In genomic region chr14:33939117-33939516, GRCm38 (mm10) we compare ENCODE assay signal across 9 mouse cellular contexts. TPM values are rescaled to one million over a fixed set of nuclear protein-coding genes. Genes with fewer than 3 reads are reported as not detected.
DNase-seq lines count a peak whose midpoint lies in the region; ATAC-seq lines count a peak whose summit lies in the region.
"Had no signal": no experiment of that assay in that cellular context is flagged by ENCODE, and none has a peak within 500 bp of the region (broad histone marks: within the 10 kb centered on the region; RNA-seq: fewer than 3 reads in every experiment).

No protein-coding gene starts in this region.

- ATAC-seq in embryonic facial prominence, embryonic 12.5 days (ENCODE audit: insufficient number of reproducible peaks, insufficient read depth, low FRiP score, low TSS enrichment) = no peak
- no peak for ATAC-seq in heart, embryonic 13.5 days (ENCODE audit: extremely low read depth, insufficient number of reproducible peaks, low FRiP score, low TSS enrichment)
- ATAC-seq in liver, embryonic 11.5 days (replicated peaks; ENCODE audit: low FRiP score) = no peak; the same call in 1 of the 2 replicates
- ATAC-seq in neural tube, embryonic 15.5 days (ENCODE audit: low FRiP score) = peak; percentile 49; the same call in 1 of the 2 replicates

- H3K4me1 ChIP-seq in embryonic facial prominence, embryonic 12.5 days = no peaks in the 10 kb centered on the region
- peaks cover 16% of the 10 kb centered on the region for H3K4me1 ChIP-seq in heart, embryonic 13.5 days
- H3K4me1 ChIP-seq in liver, embryonic 11.5 days (replicated peaks; ENCODE audit: control insufficient read depth, insufficient read depth, low read length) = no peaks in the 10 kb centered on the region; the same call in 1 of the 2 replicates
- peaks cover 5% of the 10 kb centered on the region; the same call in 1 of the 2 replicates for H3K4me1 ChIP-seq in neural tube, embryonic 15.5 days
- H3K4me1 ChIP-seq: megakaryocyte, embryonic 14.5 days had no signal

- H3K4me2 ChIP-seq in embryonic facial prominence, embryonic 12.5 days (replicated peaks) = peak overlapping the region; percentile 21; the same call in 1 of the 2 replicates
- peak overlapping the region; percentile 63 for H3K4me2 ChIP-seq in heart, embryonic 13.5 days
- peak overlapping the region; percentile 13; the same call in 1 of the 2 replicates for H3K4me2 ChIP-seq in liver, embryonic 11.5 days
- peak overlapping the region; percentile 43 for H3K4me2 ChIP-seq in neural tube, embryonic 15.5 days

- peak; percentile 33 to 52 for DNase-seq in urinary bladder, postnatal 36 days (ENCODE audit: low spot score in 2 of 2)
- DNase-seq in urinary bladder, postnatal 4 days (ENCODE audit: low spot score in 2 of 2) = no peak
- peak; percentile 55 for DNase-seq in kidney, postnatal 14 days
- peak; percentile 54 for DNase-seq in liver, embryonic 11.5 days (ENCODE audit: low spot score)
- no peak for DNase-seq in spleen, adult 18-20 months

- H3K9me3 ChIP-seq in embryonic facial prominence, embryonic 12.5 days = no peaks in the 10 kb centered on the region
- H3K9me3 ChIP-seq in heart, embryonic 13.5 days = no peaks in the 10 kb centered on the region
- no peaks in the 10 kb centered on the region for H3K9me3 ChIP-seq in liver, embryonic 11.5 days (ENCODE audit: control insufficient read depth, low read length)
- no peaks in the 10 kb centered on the region for H3K9me3 ChIP-seq in neural tube, embryonic 15.5 days (replicated peaks)
- H3K9me3 ChIP-seq: megakaryocyte, embryonic 14.5 days had no signal

- no peak overlapping the region for H3K9ac ChIP-seq in embryonic facial prominence, embryonic 12.5 days
- H3K9ac ChIP-seq in heart, embryonic 13.5 days = peak overlapping the region; percentile 63; the same call in 1 of the 2 replicates
- H3K9ac ChIP-seq in liver, embryonic 11.5 days (ENCODE audit: low read depth, low read length) = no peak overlapping the region
- no peak overlapping the region for H3K9ac ChIP-seq in neural tube, embryonic 15.5 days (replicated peaks)

- 32% methylated on average over 9 of the region's 9 CpGs for WGBS in embryonic facial prominence, embryonic 12.5 days
- 22% methylated on average over 9 of the region's 9 CpGs for WGBS in heart, embryonic 13.5 days
- WGBS in liver, embryonic 11.5 days = 23% methylated on average over 9 of the region's 9 CpGs
- 23% methylated on average over 9 of the region's 9 CpGs for whole genome bisulfite sequencing in neural tube, embryonic 15.5 days

- no peak overlapping the region for H3K27ac ChIP-seq in embryonic facial prominence, embryonic 12.5 days
- no peak overlapping the region for H3K27ac ChIP-seq in heart, embryonic 13.5 days (replicated peaks)
- no peak overlapping the region for H3K27ac ChIP-seq in liver, embryonic 11.5 days (ENCODE audit: low read depth, low read length)
- no peak overlapping the region for H3K27ac ChIP-seq in neural tube, embryonic 15.5 days (replicated peaks)

- H3K36me3 ChIP-seq in embryonic facial prominence, embryonic 12.5 days = no peaks in the 10 kb centered on the region
- H3K36me3 ChIP-seq in heart, embryonic 13.5 days = no peaks in the 10 kb centered on the region
- no peaks in the 10 kb centered on the region for H3K36me3 ChIP-seq in liver, embryonic 11.5 days (ENCODE audit: control insufficient read depth, insufficient read depth, low read length)
- H3K36me3 ChIP-seq in neural tube, embryonic 15.5 days = no peaks in the 10 kb centered on the region

- H3K27me3 ChIP-seq in embryonic facial prominence, embryonic 12.5 days = 0 out of 2 replicates have a peak, but pooled peaks cover 5% of the 10 kb centered on the region
- H3K27me3 ChIP-seq in heart, embryonic 13.5 days (replicated peaks) = peaks cover 32% of the 10 kb centered on the region
- 0 out of 2 replicates have a peak, but pooled peaks cover 3% of the 10 kb centered on the region for H3K27me3 ChIP-seq in liver, embryonic 11.5 days (replicated peaks; ENCODE audit: control insufficient read depth, insufficient read depth, low read length)
- peaks cover 3% of the 10 kb centered on the region; the same call in 1 of the 2 replicates for H3K27me3 ChIP-seq in neural tube, embryonic 15.5 days (replicated peaks)

- H3K4me3 ChIP-seq in embryonic facial prominence, embryonic 12.5 days = no peak overlapping the region
- H3K4me3 ChIP-seq in heart, embryonic 13.5 days = peak overlapping the region; percentile 35
- H3K4me3 ChIP-seq in liver, embryonic 11.5 days (ENCODE audit: low read depth, low read length) = no peak overlapping the region
- H3K4me3 ChIP-seq in neural tube, embryonic 15.5 days (replicated peaks) = no peak overlapping the region
- H3K4me3 ChIP-seq: megakaryocyte, embryonic 14.5 days had no signal

RNA-seq across cellular contexts. Expression of gene Gdf2, which starts 1.7 kb away (rescaled TPM):
- polyA plus RNA-seq in embryonic facial prominence, embryonic 12.5 days (2016; fragmentation: Nextera tagmentation; extraction: Ambion mirVana) = not detected in 2 replicates
- 0.41 and 0.43 TPM in 2 replicates for polyA plus RNA-seq in heart, embryonic 13.5 days (2015; fragmentation: Nextera tagmentation; extraction: Ambion mirVana)
- 17.4 and 18.4 TPM in 2 replicates for polyA plus RNA-seq in liver, embryonic 11.5 days (2014; fragmentation: Nextera tagmentation; extraction: Ambion mirVana)
- 0.05 and 0.11 TPM in 2 replicates for polyA plus RNA-seq in neural tube, embryonic 15.5 days (2015; fragmentation: Nextera tagmentation; extraction: Ambion mirVana)

RNA-seq across cellular contexts. Expression of gene Rbp3, which starts 14.7 kb away (rescaled TPM):
- polyA plus RNA-seq in embryonic facial prominence, embryonic 12.5 days (2016; fragmentation: Nextera tagmentation; extraction: Ambion mirVana) = 0.05 and 0.09 TPM in 2 replicates
- 0.03 and 0.09 TPM in 2 replicates for polyA plus RNA-seq in heart, embryonic 13.5 days (2015; fragmentation: Nextera tagmentation; extraction: Ambion mirVana)
- 0.12 TPM in 2 replicates for polyA plus RNA-seq in liver, embryonic 11.5 days (2014; fragmentation: Nextera tagmentation; extraction: Ambion mirVana)
- not detected in 2 replicates for polyA plus RNA-seq in neural tube, embryonic 15.5 days (2015; fragmentation: Nextera tagmentation; extraction: Ambion mirVana)

RNA-seq across cellular contexts. Expression of gene Gdf10, which starts 15.7 kb away (rescaled TPM):
- polyA plus RNA-seq in embryonic facial prominence, embryonic 12.5 days (2016; fragmentation: Nextera tagmentation; extraction: Ambion mirVana) = 18.6 and 20.6 TPM in 2 replicates
- polyA plus RNA-seq in heart, embryonic 13.5 days (2015; fragmentation: Nextera tagmentation; extraction: Ambion mirVana) = 2.7 and 5.0 TPM in 2 replicates
- 23.9 and 25.9 TPM in 2 replicates for polyA plus RNA-seq in liver, embryonic 11.5 days (2014; fragmentation: Nextera tagmentation; extraction: Ambion mirVana)
- polyA plus RNA-seq in neural tube, embryonic 15.5 days (2015; fragmentation: Nextera tagmentation; extraction: Ambion mirVana) = 12.8 and 13.9 TPM in 2 replicates

RNA-seq across cellular contexts. Expression of gene Zfp488, which starts 39.4 kb away (rescaled TPM):
- polyA plus RNA-seq in embryonic facial prominence, embryonic 12.5 days (2016; fragmentation: Nextera tagmentation; extraction: Ambion mirVana) = 0.43 and 0.59 TPM in 2 replicates
- polyA plus RNA-seq in heart, embryonic 13.5 days (2015; fragmentation: Nextera tagmentation; extraction: Ambion mirVana) = 0.03 TPM in 2 replicates
- 0.08 TPM in 1 of 2 replicates, not detected in the other for polyA plus RNA-seq in liver, embryonic 11.5 days (2014; fragmentation: Nextera tagmentation; extraction: Ambion mirVana)
- 0.84 and 0.96 TPM in 2 replicates for polyA plus RNA-seq in neural tube, embryonic 15.5 days (2015; fragmentation: Nextera tagmentation; extraction: Ambion mirVana)

Comparison
In these comparisons a context has a peak if more than half of its experiments do, and no peak if none do; other contexts are left out.
1. DNase-seq: peak in urinary bladder, postnatal 36 days (2 of 2), kidney, postnatal 14 days (single experiment) and liver, embryonic 11.5 days (single experiment); none in urinary bladder, postnatal 4 days (0 of 2) and spleen, adult 18-20 months (0 of 2).
2. H3K4me2 ChIP-seq: peak in every context shown above with its lines; median percentile 63 in heart, embryonic 13.5 days; 43 in neural tube, embryonic 15.5 days; 21 in embryonic facial prominence, embryonic 12.5 days; 13 in liver, embryonic 11.5 days.
3. RNA of gene Gdf2, which starts 1.7 kb away (polyA plus RNA-seq): 17.4 to 18.4 TPM in liver, embryonic 11.5 days; 0.41 to 0.43 TPM in heart, embryonic 13.5 days, 0.05 to 0.11 TPM in neural tube, embryonic 15.5 days and not detected in embryonic facial prominence, embryonic 12.5 days; every median in the first group is over 10 times any median in the second.